Mouse (Mus musculus) liver, postnatal 0 days (tissue): ENCODE data around the gene Gnb3.

Experiments used
- CTCF ChIP-seq: sonication (generic); IDR thresholded peaks from 2 replicates; pipeline ENCODE4 v1.5.1; 2016; ENCODE audit warnings: antibody characterized with exemption, low read depth
- EP300 ChIP-seq: IDR thresholded peaks from 2 replicates; pipeline ENCODE4 v1.6.1; 2016; ENCODE audit warnings: antibody characterized with exemption, low read depth, mild to moderate bottlenecking

- TF ChIP-seq CTCF (no peak), EP300 (no peak)
These were observed 11.9 kb downstream of the Gnb3 start for GRCm38 (mm10) chr6:124828101-124828592.
